Mouse (Mus musculus) ES-CJ7 (cell line): Measurements from ENCODE around the gene Lyst.
A peak's percentile ranks its signal among the peaks of the same experiment; 100 is the strongest.
"Not testable (repeated sequence)": the region's sequence is repeated elsewhere in the genome, so short reads cannot be mapped to it uniquely, and the experiment has no call there.

Source experiments
- DNase-seq: peaks from one replicate; pipeline ENCODE4 v3.0.0; 2011; ENCODE audit warnings: low read depth, low spot score

The Lyst gene

DNA sequence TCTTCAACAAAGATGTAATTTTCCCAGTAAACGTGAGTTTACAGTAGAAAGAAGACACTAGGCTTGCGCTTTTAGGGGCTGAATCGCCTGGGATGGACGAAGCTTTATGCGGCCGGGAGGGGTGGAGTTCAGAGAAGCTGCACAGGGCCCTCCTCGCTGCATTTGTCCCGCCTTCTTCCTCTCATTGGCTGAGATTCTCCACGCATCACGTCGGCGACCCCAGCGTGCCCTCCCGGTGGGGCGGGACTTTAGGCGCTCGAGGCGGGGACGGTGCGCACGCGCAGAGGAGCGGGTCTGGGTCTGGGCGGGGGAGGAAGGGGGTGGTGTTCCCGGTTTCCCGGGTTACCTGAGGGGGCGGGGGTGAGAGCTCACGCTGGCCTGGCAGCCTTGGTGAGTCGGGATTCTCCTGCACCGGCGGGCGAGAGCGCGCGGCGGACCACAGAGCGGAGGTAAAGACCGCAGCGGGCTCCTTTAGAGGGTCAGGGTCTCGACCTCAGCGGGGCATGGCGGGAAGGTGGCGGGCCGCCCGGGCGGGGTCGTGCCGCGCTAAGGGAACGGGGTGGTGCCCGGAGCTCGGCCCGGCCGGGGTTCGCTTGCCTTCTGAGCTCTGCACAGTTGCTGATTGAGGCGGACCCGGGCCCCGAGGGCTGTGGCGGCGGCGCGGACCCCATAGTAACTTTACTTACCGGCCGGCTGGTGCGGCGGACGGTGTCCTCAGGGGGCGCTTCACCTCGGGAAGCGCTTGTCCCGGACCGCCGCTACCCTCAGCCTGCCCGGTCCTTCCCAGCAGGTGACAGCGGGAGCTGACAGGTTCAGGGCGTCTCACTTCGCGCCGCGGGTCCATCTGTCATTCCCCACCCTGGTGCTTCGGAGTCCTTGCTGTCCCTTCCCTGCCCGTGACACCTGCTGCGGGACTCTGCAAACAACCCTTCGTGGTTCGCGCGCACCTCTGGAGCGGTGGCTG, at the start of gene Lyst:
Gene Lyst, plus strand, starts transcription at position 350 of the 964 bp plus-strand sequence.
- DNase-seq = peak; percentile 98

DNA sequence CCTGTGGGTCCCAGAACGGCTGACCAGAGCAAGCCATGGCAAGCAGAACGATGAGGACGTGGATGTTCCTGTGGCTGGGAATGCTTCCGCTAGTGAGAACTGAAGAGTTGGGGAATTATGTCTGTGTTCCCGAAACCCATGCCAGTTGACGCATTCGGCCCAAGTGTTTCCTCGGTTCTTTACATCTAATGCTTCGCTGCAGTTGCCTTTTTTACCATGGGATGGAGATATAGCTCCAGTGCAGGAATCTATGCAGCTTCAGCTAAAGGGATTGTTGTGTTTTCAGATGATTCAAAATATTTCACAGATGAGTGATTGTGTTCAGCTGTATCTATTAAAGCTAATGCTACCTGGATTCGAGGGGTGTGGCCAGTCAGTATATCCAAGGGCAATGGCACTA, 47.1 kb upstream of the Lyst start:
- DNase-seq = not testable (repeated sequence)

DNA sequence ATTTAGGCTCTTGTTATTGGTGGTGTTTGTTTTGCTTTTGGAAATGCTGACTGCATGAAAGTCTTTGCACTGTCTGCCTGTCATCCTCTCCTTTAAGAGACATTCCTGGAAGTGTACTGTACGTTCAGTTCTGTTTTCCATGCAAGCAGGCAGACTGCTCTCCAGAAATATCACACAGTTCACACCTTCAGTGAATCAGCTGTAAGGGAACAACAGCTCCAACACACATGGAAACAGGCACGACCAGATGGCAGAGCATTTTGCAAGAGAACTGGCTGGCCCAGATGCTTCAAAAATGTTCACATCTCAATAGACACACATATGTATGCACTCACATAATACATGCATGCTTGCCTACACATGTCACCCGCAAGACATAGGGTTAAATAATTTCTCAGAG, 43.4 kb upstream of the Lyst start:
- no peak for DNase-seq

DNA sequence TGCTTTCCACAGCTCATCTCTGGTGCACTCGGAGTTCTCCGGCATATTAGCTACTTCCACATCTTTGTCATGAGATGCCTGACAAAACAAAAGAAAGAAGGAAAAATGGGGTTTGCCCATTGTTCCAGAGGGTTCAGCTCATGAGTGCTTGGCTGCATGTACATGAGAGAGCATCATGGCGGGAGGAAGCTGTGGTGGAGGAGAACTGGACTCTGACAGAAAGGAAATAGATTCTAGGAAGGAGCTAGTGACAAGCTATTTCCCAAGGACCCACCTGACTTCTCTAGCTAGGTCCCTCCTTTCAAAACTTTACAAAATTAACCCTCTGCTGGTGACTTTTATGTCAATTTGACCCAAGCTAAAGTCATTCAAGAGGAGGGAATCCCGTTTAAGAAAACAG, 42.3 kb upstream of the Lyst start:
- DNase-seq = no peak

GRCm38 (mm10) chr13:13548431-13549190, 41.6 kb upstream of the Lyst start:
- no peak for DNase-seq

- DNase-seq = no peak
Observed at GRCm38 (mm10) chr13:13549687-13550660, 40.2 kb upstream of the Lyst start.

DNA sequence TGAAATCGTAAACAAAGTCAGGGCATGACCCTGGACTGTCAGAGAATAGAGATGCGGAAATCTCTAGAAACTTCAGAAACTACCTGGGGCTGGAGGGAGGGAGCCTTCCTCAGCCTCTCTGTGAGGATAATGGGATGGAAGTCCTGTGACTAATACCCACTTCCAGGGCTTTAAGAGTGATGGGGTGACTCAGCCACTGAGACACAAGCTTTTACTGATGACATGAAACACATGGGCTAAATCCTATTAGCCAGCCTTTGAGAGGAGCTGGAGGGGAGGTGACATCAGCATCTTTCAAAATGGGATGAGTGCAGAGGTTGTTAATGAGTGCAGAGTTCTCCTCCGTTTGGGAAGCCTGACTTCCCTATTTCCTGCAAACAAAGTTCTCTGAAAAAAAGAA, 38.2 kb upstream of the Lyst start:
- no peak for DNase-seq

DNA sequence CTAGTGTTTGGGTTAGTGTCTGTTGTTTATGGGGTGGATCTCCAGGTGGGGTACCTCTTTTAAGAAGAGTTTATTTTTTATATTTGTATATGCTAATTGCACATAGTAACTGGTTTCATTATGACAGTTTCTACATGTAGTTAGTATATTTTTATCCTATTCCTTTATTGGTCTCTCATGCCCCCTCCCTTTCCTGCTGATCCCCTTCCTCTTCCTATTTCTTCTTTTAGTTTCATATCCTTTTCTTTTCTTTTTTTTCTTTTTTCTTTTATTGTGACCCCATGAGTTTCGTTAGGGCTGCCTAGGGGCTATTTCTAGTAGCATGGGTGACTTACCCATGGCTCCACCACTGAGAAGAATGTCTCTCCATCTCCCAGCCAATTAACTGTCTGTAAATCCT, 36.5 kb upstream of the Lyst start:
- DNase-seq = no peak

DNA sequence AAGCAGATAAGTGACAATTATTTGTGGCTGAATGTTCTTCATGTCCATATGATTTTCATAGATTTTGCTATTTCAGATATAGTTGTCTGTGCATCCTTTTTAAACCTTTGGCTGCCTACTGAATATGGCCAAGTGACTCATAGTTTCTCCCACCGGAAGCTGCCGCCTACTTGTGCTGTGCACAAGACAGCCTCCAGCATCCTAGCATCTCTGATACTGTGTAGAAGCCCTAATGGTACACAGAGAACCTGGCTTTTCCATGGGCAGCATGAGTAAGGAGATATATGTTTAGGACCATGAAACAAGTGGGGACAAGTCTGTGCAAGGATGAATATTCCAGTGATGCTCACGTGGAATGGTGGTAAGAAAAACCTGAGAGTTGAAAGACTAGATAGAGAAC, 35.0 kb upstream of the Lyst start:
- DNase-seq = no peak

GRCm38 (mm10) chr13:13557001-13557743, 33.0 kb upstream of the Lyst start:
- no peak for DNase-seq

- DNase-seq = no peak
Observed at GRCm38 (mm10) chr13:13558251-13558650, 31.9 kb upstream of the Lyst start.

GRCm38 (mm10) chr13:13558900-13559299, 31.3 kb upstream of the Lyst start:
- DNase-seq = no peak

DNA sequence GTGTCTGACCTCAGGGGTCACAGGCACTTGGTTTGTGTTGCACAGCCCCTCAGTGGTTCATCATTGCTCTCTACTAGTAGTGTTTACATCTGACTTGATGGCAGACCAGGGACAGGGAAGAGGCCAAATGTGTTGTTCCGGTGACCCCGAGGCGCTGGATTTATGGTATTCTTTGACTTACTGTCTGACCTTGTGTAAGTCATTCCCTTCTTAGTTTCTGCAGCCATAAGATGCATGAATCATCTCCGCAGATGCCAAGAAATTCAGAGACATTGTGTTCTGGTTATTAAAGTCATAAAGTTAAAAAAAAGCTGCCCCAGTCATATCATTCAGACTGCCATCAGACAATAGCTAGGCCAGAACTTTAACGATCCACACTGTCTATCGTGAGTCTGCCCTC, 27.6 kb upstream of the Lyst start:
- DNase-seq = no peak

- DNase-seq = no peak
Observed at GRCm38 (mm10) chr13:13564116-13564515, 26.1 kb upstream of the Lyst start.

- no peak for DNase-seq
Observed at GRCm38 (mm10) chr13:13564541-13564940, 25.7 kb upstream of the Lyst start.

DNA sequence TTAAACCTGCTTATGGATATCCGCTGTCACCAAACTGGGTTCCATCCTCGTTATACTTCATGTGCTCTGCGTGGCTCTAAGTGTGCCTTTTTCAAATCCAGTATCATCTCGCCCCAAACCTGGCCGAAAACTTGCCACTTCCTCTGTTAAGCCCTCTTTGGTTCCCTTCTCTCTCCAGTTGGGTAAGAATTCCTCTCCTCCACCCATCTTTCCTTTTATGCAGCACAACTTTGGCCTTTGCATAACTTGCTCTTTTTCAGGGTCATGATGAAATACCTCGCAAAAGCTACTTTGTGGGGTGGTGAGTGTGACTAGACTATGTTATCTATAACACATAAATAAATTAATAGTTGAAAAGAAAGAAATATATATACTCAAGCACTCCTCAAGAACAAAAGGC, 22.6 kb upstream of the Lyst start:
- no peak for DNase-seq

DNA sequence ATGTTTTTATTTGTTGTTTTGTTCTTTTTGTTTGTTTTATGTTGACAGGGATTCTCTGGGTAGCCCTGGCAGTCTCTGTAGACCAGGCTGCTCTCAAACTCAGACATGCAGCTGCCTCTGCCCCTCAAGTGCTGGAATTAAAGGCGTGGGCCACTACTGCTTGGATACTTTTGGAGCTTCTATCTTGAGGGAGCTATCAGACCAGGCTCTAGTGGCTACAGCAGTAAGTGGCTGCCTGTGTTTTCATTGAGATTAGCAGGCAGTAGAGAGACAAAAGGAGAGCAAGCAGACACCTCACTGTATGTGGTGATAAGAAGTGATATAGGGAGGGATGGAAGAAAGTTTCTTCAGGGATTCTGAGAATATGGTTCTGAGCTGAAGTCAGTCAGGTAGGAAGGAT, 21.4 kb upstream of the Lyst start:
- no peak for DNase-seq

- no peak for DNase-seq
Observed at GRCm38 (mm10) chr13:13569603-13570002, 20.6 kb upstream of the Lyst start.

GRCm38 (mm10) chr13:13572060-13572835, 17.9 kb upstream of the Lyst start:
- DNase-seq = no peak

- DNase-seq = no peak
Observed at GRCm38 (mm10) chr13:13572941-13573340, 17.3 kb upstream of the Lyst start.
